Mouse (Mus musculus): ENCODE measurements around the gene Slc10a6.

The Slc10a6 gene

DNA sequence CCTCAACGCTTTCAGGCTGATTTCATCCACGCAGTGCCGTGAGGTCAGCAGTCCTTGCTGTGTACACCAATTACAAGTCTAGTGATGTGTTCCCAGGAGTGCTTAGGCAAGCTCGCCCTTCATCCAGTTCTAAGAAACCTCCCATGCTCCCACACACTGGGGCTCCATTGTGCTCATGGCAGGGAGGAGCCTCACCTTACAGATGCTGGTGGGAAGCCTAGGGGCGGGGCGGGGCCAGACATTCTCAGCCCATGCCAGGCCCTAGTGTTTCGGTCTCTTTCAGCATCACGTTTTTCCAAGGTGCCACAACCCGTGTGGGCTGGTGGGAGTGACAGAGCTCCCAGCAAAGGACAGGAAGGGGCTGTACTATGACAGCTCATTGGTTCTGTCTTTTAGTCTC lies 12.0 kb downstream of the Slc10a6 start:
- peak; percentile 51 for DNase-seq (ENCODE audit: low spot score)

DNA sequence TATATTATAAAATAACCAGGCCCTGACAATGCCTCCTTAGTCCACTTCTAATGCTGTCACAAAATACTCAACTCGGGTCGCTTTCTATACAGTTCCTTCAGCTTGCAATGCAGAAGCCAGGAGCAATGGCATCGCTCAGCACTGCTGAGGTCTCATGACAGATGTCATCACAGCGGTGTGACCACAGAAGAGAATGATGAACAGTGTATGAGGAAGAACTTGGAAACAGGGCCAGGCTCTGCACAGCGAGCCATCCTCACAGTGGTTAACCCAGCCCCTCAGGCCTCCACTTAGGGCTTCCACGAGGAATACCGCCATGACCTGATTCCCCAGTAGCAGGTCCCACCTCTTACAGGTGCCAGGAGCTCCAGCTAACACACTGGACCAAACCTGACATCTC lies 14.8 kb downstream of the Slc10a6 start:
- no peak for DNase-seq (ENCODE audit: low spot score)

DNA sequence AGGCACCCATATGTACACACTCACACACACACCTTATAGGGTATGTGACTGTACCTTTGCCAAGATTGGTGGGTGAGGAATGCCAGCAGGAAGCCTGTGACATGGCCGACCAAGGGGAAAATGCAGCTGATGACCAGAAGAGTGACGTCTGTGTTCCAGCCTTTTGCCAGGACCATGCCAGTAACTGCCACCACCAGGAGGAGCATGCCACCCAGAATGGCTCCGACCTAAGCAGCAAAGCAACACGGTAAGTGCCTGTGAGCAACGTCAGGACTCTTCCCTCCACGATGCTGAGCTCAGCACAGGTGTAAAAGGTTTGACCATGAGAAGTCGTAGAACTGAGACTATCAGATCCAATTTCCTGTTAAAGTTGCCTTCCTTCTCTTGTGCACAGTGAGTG lies 16.9 kb downstream of the Slc10a6 start:
- no peak for DNase-seq (ENCODE audit: low spot score)

DNA sequence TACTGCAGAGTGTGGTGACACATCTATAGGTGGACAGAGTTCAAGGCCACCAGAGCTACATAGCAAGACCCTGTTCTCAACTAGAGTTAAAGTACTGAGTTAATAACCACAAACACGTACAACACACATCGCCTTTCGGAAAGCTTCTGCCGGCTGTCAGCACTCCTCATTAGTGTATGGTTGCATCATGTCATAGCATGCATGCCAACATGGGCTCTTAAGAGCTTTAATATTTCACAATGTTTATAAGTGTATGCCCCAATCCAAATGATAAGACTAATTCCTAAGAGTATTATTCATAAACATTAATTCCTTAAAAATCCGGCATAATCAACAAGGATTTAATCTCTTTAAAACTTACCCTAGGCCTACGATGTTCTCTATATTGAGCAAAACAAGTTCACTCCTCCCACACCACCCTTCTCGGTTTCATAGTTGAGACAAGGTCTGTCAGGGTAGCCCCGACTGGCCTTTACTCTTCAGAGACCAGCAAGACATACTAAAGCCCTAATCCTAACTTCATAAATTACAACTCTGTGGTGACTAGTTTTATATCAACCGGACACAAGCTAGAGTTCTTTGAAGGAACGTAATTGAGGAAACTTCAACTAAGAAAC lies 18.2 kb downstream of the Slc10a6 start:
- no peak for DNase-seq (ENCODE audit: low spot score)

DNA sequence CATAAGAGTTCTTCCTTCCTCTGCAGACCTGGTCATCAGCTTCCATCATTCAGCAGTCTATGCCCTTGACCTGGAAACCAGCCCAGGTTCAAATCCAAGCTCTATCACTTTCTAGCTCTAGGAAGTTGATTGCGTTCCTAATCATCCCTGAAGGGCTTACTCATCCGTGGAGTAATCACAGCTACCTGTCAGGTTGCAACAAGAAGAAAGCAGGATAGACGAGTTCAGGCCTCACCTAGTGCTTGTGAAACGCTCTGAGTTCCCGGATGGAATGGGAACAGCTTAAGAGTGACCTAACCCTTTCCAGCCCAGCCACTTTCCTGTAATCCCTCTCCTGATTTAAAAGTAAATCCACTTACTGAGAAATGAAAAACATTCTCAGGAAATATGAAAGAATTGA lies 19.1 kb downstream of the Slc10a6 start:
- no peak for DNase-seq (ENCODE audit: low spot score)

DNA sequence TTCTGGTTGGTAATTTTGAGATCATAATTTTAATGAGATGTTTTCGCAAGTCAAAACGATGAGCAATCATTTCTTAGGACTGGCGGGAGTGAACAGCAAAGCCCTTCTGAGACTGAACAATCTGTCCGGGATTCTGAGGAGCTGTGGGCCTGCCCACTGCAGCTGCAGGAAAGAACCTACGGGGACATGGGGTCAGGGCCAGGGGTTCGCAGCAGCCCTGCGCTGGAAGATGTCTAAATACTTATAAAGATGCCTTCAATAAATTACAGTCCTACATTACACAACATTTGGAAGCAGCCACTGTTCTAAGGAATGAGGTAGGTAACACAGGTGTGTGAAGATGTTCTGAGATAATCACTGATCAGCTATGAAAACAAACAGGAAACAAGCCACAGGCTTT lies 23.5 kb downstream of the Slc10a6 start:
- no peak for DNase-seq (ENCODE audit: low spot score)

DNA sequence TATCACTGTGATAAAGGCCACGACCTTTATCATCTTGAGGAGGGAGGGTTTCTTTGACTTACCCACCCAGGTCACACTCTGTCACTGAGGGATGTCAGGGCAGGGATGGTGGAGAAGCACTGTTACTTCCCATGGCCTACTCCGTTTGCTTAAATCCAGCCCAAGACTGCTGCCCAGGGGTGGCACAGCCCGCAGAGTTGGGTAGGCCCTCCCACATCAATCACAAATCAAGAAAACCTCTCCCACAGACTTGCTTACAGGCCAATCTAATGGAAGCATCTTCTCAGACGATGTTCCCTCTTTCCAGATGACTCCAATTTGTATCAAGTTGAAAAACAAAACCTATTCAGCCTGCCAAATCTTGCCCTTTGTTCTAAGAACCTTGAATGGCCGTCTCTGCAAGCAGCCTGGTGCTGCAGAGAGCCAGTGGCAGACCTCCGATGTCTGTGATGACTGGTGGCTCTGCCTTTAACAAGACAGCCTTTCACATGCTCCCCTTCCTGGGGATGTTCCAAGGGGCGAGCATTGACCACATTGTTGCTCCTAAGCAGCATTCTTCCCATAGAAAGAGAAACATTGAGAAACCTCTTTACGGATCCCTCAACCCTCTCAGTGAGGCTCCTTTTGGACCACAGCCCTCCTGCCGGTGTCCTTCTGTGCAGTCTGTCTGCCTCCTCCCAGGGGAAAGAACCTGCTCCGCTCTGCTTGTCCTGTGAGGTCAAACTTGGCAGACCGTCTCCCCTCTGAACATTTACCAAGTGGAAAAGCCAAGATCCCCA lies 25.9 kb downstream of the Slc10a6 start:
- peak; percentile 76 for DNase-seq (ENCODE audit: low spot score)

DNA sequence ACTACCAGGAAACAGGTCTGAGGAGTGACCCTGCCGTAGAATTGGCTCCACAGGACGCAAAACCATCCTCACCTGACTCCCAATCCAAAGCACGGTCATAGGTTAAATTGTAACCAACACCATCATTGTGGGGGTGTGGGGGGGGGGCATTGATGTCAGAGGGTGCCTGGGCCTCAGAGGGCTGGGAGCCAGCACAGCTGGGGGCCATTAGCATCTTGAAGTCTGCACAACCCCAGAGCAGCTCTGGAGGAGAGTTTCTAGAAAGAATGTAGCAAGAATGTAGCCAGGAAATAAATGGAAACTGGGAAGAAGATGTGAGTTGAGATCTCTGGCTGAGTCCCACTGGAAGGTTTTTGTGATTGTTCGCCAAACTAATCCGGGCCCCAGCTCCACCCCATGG lies 30.3 kb downstream of the Slc10a6 start:
- DNase-seq (ENCODE audit: low spot score): peak; percentile 38

DNA sequence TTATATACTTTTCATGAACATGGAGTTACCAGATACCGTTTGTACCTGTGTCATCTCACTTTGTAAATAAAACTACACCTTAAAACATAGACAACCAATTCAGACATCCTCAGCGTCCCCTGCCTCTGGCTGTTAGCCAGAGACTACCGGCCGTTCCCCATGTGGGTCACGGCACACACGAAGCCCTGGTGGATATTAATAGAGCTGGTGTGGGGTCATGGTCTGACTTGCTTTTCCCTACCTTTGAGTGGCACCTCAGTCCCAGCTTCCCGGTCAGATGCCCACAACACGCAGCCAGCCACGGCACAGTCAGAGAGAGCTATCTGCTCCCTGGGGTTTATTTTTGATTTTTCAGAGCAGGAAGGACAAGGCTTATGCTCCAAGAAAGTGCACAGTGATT lies 30.9 kb downstream of the Slc10a6 start:
- no peak for DNase-seq (ENCODE audit: low spot score)

DNA sequence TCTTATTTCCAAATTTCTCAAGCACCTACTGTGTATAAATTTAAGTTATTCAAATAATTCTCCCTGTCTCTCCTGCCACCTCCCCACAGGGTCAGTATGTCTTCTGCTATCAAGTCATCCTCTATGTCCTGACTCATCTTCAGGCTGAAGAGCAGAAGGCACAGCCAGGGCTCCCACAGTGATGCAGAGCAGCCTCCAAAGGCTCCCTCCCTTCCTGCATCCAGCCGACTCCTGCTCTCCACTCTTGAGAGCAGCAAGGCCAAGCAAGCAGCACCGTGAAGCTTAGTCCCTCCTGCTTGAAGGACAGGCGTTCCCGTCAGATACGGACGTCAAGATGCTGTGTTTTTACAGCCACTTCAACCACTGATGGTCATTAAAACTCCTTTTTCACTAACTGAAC lies 31.6 kb downstream of the Slc10a6 start:
- no peak for DNase-seq (ENCODE audit: low spot score)

DNA sequence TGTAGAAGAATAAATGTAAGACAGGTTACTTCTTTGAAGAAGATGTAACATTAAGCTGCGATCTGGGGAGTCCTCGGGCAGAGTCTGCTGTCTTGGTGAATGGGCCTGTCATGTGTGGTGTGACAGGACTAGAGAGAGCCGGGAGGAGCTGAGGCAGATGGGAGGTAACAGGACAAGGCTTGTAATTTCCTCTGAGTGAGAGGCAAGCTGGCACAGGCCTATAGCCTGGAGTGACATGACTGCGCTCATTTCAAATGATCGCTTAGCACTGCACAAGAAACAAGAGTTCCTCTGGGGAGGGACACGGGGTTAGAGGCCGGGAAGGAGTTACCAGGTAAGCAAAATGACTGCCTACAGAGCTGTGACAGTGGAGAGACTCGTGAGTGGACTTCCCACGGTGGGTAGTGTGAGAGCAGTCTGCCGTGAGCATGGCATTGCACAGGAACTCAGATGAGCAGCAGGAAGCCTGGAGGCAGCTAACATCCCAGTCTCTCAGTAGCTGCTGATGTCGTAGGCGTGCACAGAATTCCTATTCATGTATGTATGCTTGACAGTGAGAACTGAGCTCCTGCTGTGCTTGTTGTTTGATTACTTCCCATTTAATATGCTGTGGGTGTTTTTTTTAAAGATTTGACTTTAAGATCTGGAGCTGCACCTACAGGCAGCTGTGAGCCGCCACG lies 32.6 kb downstream of the Slc10a6 start:
- no peak for DNase-seq (ENCODE audit: low spot score)

DNA sequence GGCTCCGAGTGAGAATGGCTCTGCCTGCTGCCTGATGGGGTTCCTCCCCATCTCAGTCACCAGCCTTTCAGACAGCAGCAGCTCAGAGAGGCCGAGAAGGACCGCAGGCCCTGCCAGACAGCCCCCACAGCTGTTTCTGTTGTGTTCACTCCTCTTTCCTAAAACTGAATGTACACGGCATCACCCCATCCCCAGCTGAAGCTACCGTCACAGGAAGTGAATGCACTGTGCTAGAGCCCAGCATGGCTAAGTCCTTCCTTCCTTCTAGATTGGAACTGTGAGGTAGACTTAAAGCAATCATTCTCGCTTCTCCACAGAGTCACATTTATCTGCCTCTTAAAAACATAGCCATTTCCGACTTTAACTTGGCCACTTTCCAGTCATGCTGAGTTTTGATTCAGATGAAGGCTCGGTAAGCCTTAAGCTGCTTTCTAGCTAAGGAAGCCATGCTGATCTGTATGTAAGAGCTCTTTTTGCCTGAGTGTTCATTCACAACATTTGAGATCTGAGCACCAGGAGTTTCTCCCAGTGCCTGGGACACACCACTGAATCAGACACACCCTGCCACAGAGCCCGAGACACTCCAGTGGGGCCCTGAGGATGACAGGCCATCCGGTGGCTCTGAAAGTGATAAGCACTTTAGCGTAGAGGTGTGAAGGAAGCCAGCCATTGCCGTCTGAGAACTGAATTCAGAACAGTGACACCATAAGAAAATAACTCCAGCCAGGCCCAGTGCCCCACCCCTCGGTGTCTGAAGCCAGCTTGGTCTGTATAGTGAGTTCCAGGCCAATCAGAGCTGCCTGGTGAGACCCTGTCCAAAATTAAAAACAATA lies 33.6 kb downstream of the Slc10a6 start:
- no peak for DNase-seq (ENCODE audit: low spot score)

DNA sequence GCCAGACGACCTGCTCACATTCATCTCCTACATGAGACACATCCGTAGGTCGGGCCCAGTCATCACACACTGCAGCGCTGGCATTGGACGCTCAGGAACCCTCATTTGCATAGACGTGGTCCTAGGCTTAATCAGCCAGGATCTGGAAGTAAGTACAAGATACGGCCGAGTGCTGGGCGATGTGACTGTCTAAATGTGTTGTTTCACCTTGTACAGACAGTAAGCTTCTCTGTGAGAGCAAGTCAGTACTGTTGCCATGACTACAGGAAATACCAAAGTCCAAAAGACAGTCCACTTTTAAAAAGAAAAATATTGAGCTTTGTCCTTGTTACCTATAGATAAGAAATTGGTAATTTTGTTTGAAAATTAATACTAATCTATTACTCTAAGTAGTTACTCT lies 35.6 kb downstream of the Slc10a6 start:
- DNase-seq (ENCODE audit: low spot score): no peak

DNA sequence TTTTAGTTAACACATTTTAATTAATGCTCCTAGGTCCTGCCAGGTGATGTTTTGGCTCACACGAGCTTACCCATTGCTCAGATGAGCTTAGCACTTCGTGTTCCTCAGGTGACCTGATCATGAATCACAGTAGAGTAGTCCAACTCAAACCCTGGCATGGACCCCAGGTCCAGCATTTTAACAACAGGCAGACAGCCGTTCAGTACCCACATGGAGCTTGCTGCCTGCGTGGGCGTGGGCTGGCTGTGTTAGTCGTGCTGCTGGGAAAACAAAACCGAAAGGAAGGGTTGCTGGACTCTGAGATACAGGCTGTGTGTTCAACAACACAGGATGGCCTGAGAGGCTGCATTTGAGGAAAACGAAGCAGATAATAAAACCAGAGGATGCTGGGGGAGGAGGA lies 36.5 kb downstream of the Slc10a6 start:
- DNase-seq (ENCODE audit: low spot score): no peak

DNA sequence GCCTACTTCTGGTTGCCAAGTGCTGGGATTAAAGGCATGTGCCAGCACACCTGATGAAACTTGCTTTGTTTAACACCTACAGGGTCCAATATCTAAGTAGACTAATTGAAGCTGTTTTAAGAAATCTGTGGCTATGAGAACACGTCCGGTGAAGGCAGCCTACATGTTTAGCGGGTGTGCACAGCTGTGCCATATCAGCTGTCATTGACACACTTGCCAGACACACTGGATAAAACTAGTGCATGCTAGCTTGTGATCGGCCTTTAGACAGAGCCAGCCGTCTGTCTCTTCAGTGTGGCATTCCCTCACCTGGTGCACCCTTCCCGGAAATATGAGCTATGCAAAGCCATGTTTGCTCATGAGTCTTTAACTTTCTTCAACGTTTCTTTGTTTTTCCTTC lies 37.4 kb downstream of the Slc10a6 start:
- no peak for DNase-seq (ENCODE audit: low spot score)

DNA sequence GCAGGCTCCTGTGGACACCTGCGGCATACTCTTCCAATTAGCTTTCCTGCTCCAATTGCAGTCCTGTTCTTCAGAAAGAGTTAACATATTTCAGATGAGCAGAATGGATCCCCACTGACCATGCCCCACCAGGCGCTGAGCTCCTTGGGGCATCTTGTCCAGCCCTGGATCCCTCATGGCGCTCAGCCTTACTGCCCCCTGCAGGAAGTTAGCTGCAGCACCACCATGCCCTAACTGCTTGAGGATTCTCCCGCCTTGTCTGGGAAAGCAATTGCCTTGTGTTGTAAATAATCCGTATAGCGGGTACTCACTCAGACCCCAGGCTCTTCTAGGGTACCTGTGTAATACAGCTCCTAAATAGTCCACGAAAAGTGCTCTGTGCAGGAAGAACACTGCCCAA lies 42.0 kb downstream of the Slc10a6 start:
- no peak for DNase-seq (ENCODE audit: low spot score)

DNA sequence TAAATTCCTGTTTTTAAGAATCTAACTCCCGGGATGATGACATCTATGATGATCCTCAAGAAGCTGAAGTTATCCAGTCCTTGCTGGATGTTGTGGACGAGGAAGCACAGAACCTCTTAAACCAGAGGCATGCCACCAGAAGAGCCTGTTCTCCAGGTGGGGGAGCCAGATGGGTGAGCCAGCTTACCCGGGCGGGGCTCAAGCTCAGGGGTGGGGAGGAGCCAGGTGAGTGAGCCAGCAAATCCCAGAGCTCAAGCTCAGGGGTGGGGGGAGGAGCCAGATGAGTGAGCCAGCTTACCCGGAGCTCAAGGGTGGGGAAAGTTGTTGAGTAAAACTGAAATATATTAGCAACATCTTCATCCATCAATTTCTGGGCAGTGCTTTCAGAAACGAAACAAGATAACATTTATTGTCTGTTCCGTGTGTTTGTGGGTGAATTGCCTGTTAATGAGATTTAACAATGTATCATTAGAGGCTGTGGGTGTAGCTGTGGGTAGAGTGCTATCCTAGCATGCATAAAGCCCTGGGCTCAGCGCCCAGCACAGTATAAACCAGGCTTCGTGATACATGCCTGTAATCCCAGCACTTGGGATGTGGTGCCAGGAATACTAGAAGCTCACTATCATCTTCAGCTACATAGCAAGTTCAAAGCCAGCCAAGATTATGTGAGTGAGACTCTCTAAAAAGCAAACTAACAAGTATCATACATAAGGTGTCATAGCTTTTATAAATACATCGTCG lies 49.4 kb downstream of the Slc10a6 start:
- peak; percentile 83 for DNase-seq (ENCODE audit: low spot score)

DNA sequence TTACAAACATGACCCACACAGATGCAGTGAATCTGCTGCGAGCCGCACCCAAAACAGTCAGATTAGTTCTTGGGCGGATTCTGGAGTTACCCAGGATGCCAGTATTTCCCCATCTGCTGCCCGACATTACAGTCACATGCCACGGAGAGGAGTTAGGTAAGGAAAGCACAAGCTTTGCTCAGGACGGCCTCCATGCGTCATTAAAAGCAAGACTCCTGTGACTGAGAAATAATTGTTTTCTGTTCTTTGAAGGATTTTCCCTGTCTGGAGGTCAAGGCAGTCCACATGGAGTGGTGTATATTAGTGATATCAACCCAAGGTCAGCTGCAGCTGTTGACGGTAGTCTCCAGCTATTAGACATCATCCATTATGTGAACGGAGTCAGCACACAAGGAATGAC lies 59.8 kb downstream of the Slc10a6 start:
- DNase-seq (ENCODE audit: low spot score): no peak

DNA sequence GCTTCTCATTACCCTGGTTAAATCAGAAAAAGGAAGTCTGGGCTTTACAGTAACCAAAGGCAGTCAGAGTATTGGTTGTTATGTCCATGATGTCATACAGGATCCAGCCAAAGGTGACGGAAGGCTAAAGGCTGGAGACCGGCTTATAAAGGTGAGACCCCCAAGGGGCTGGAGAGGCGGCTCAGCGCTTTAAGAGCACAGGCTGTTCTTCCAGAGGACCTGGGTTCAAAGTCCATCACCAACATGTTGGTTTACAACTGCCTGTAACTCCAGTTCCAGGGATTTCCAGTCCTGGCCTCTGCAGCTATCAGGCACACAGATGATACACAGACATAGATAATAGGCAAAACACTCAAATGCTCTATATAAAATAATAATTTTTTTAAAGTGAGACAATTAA lies 61.2 kb downstream of the Slc10a6 start:
- DNase-seq (ENCODE audit: low spot score): no peak

DNA sequence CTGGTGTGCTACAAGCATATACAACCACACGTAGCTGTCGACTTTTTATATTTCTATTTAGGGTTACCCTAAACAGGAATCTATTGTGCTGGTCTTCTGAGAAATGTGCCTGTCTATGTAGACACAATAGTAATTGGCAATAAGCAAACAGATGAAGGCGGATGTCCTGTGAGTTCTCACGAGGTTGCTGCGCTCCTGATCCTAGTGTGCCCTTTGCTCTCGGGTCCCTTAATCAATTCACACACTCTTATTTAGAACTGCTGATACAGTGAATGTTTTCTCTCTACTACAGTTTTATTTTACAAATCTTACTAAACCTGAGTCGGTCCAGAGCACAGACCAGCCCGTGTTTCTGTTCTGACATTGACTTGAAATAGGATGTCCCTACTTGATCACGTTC lies 68.7 kb downstream of the Slc10a6 start:
- no peak for DNase-seq (ENCODE audit: low spot score)

All from testis, postnatal 14 days (tissue).